Mouse (Mus musculus): ENCODE measurements around the gene Klk1b11.
"Not testable (repeated sequence)": the region's sequence is repeated elsewhere in the genome, so short reads cannot be mapped to it uniquely, and the experiment has no call there.

The Klk1b11 gene

DNA sequence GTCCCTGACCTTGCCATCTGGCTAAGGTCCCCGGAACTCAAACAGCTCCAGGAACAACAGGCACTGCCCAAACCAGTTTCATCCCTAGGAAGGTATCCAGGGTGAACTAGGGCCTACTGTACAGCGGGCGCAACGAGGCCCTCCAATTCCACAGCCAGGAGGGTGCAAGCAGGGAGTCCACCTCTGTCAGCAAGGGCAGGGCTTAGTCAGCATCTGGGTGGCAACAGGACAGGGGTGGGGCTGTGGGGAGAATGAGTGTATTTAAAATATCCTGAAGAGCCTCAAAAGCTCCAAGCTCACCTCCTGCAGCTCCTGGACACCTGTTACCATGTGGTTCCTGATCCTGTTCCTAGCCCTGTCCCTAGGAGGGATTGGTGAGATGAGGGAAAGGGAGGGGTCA lies at the start of gene Klk1b11:
Gene Klk1b11 (plus strand): TSS at position 301 of the 400 bp plus-strand sequence.
- not testable (repeated sequence) for DNase-seq (ENCODE audit: low read depth, low spot score)

DNA sequence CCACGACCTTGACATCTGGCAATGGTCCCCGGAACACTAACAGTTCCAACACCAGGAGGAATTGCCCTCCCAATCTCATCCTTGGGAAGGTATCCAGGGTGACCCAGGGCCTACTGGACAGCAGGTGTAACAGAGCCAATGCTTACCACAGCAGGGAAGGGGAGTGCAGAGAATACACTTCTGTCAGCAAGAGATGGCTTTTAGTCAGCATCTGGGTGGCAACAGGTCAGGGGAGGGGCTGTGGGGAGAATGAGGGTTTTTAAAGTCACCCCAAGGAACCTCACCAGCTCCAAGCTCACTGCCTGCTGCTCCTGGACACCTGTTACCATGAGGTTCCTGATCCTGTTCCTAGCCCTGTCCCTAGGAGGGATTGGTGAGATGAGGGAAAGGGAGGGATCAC lies 45.3 kb upstream of the Klk1b11 start, which contains the start of gene Klk1b8:
Gene Klk1b8 (plus strand): TSS at position 301 of the 400 bp plus-strand sequence.
- no peak for DNase-seq (ENCODE audit: low read depth, low spot score)

DNA sequence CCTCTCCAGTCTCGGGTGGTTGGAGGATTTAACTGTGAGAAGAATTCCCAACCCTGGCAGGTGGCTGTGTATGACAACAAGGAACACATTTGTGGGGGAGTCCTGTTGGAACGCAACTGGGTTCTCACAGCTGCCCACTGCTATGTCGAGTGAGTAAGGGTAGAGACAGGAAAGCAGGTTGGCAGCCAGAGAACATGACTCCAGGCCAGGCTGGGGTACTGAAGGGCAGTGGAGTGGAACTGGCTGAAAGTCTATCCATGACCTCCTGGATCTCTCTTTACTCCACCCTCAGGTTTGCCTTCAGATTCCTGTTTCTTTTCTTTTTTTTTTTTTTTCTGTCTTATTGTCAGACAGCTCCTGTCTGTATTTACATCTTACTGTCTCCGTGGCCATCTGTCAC lies 43.0 kb upstream of the Klk1b11 start:
- DNase-seq (ENCODE audit: low read depth, low spot score) = no peak

DNA sequence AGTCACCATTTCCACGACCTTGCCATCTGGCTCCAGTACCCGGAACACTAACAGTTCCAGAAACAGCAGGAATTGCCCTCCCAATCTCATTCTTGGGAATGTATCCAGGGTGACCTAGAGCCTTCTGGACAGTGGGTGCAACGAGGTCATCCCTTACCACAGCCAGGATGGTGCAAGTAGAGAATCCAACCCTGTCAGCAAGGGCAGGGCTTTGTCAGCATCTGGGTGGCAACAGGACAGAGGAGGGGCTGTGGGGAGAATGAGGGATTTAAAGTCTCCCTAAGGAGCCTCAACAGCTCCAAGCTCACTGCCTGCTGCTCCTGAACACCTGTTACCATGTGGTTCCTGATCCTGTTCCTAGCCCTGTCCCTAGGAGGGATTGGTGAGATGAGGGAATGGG lies 29.2 kb upstream of the Klk1b11 start, which contains the start of gene Klk1b1:
Gene Klk1b1 (plus strand): TSS at position 301 of the 400 bp plus-strand sequence.
- DNase-seq (ENCODE audit: low read depth, low spot score) = no peak

DNA sequence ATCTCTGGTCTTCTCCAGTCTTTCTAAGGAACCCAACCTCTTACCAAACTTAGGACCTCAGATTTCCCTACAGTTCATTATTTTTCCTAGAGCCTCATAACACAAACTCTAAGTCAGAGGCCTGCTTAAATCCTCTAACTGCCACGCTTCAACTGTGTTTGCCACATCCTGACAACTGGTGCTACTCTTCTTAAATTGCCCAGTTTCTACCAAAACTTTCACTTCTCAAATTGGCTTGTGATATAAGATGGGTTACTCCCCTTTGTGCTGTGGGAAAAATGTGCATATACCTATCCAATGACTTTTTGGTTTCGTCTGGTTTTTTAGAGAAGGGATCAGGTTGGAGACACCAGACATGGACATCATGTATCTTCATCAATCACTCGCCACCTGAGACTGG lies 28.6 kb upstream of the Klk1b11 start:
- no peak for DNase-seq (ENCODE audit: low read depth, low spot score)

DNA sequence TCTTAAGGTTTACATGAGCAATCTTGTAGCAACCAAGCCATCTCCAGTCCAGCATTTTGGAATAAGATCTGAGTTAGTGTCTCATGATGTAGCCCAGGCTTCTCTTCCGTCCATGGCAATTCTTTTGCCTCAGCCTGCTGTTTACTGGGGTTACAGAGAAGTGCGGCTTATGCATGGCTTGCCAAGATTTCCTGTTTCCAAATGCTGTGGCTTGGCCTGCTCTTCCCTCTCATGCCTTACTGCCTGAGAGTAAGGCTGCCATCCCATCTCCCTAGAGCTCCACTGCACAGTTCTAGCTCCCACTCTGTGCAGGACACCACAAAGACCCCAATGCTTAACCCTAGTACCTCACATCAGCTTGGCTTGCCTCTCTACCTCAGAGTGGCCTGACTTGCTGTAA lies 28.1 kb upstream of the Klk1b11 start:
- DNase-seq (ENCODE audit: low read depth, low spot score) = no peak

DNA sequence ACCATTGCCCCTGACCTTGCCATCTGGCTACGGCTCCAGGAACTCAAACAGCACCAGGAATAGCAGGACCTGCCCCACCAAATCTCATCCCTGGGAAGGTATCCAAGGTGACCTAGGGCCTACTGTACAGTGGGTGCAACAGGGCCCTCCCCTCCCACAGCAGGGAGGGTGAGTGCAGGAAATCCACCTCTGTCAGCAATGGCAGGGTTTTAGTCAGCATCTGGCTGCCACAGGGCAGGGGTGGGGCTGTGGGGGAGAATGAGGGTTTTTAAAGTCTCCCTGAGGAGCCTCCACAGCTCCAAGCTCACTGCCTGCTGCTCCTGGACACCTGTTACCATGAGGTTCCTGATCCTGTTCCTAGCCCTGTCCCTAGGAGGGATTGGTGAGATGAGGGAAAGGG lies 19.9 kb upstream of the Klk1b11 start, which contains the start of gene Klk1b9:
Gene Klk1b9 (plus strand): TSS at position 301 of the 400 bp plus-strand sequence.
- not testable (repeated sequence) for DNase-seq (ENCODE audit: low read depth, low spot score)

DNA sequence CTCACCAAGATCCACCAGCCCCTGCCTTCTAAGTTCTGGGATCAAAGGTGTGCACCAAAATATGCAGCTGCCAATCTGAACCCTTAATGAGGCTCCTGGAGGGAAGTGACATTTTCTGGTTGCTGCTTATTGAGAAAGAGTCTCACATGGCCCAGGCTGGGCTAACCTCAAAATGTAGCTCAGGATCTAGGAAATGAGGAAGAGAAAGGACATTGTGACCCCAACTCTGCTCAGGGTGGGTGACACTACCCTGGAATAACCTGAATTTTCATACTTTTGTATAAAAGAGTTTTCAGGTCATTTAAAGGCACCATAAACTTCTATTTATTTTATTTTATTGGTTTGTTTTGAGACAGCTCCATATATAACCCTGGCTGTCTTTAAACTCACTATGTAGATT lies 10.0 kb upstream of the Klk1b11 start:
- DNase-seq (ENCODE audit: low read depth, low spot score) = no peak

DNA sequence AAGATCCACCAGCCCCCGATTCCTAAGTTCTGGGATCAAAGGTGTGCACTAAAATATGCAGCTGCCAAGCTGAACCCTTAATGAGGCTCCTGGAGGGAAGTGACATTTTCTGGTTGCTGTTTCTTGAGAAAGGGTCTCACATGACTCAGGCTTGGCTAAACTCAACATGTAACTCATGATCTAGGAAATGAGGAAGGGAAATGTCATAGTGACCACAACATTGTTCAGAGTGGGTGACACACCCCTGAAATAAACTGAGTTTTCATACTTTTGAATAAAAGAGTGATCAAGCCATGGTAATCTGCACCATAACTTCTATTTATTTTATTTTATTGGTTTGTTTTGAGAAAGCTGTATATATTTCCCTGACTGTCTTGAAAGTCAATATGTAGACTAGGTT lies 856 bp upstream of the Klk1b11 start:
- not testable (repeated sequence) for DNase-seq (ENCODE audit: low read depth, low spot score)

DNA sequence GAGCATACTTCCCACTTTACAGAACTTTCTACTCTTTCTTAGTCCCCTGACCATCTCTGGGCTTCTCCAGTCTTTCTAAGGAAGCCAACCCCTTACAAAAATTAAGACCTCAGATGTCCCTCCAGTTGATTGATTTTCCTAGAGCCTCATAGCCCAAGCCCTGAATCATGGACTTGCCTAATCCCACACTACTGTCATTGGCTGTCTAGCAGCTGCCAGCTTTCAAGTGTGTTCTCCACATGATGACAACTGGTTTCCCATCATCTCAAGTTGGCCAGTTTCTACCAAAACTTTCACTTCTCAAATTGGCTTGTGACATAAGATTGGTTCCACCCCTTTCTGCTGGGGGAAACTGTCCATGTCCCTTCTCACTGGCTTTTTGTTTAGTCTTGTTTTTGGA lies 9.2 kb downstream of the Klk1b11 start:
- DNase-seq (ENCODE audit: low read depth, low spot score) = no peak

DNA sequence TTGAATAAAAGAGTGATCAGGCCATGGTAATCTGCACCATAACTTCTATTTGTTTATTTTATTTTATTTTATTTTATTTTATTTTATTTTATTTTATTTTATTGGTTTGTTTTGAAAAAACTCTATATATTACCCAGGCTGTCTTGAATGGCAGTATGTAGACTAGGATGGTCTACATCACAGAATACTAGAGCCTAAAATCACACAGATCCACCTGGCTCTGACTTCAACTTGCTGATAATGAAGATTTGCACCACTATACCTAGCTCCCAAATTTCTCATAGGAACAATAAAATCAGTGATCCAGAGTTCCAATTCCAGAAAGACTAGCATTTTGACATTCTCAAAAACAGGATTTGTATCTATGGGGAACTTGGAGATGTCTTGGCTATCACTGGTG lies 16.2 kb downstream of the Klk1b11 start, which contains the start of gene Klk1b26:
Gene Klk1b26 (plus strand): TSS at position 301 of the 400 bp plus-strand sequence.
- not testable (repeated sequence) for DNase-seq (ENCODE audit: low read depth, low spot score)

DNA sequence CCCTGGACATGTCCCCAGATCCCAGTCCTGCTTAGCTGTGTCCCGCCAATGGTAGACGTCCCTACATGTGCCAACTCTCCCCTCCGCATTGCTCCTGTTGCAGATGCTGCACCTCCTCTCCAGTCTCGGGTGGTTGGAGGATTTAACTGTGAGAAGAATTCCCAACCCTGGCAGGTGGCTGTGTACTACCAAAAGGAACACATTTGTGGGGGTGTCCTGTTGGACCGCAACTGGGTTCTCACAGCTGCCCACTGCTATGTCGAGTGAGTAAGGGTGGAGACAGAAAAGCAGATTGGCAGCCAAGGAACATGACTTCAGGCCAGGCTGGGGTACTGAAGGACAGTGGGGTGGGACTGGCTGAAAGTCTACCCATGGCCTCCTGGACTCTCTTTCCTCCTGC lies 19.0 kb downstream of the Klk1b11 start:
- not testable (repeated sequence) for DNase-seq (ENCODE audit: low read depth, low spot score)

DNA sequence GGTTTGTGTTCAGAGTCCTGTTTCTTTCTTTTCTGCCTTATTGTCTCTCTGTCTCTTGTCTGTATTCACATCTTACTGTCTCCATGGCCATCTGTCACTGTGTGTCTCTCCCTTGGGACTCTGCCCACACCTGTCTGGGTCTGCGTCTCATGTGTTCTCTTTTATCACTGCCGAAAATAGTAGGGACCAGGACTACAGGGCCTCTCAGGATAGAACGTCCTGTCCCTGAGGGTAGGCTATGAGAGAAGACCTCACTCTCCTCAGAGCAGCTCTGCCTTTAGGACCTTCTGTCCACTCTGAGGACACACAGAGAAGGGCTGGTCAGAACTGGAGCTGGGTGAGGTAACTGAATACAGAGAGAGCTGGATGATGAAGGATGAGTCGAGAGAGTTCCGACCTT lies 19.4 kb downstream of the Klk1b11 start:
- DNase-seq (ENCODE audit: low read depth, low spot score) = no peak
